Mouse (Mus musculus) C2C12 (cell line): ENCODE results near the gene B9d2.

Experiments
- CEBPB ChIP-seq: IDR thresholded peaks from one replicate; pipeline ENCODE4 v1.6.1; 2011; ENCODE audit warnings: low read depth, mild to moderate bottlenecking, control low read depth, moderate library complexity
- CTCF ChIP-seq: IDR thresholded peaks from one replicate; pipeline ENCODE4 v1.5.1; 2011; ENCODE audit not compliant: control insufficient read depth, insufficient read depth, insufficient read length
- MAX ChIP-seq: IDR thresholded peaks from one replicate; pipeline ENCODE4 v1.6.1; 2011; ENCODE audit warnings: mild to moderate bottlenecking, control low read depth
- MYOD1 ChIP-seq: IDR thresholded peaks from one replicate; pipeline ENCODE4 v1.6.1; 2011; ENCODE audit warnings: low read depth; ENCODE audit not compliant: control insufficient read depth, insufficient read length

DNA sequence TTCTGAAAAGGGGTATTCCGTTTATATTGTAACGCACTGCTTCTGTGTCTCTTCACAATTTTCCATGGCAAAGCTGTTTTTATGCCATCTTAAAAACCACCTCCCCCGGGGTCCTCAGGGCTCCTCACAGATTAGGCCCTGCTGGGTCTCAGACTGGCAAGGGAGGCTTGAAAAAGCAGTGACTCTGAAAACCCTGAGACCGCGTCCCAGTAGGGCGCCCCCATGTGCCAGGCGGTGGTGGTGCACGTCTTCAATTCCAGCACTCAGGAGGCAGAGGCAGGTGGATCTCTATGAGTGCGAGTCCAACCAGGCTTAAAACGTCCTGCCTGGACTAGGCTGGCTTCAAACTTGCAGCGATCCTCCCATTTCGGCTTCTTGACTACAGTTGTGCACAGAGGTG, 20.2 kb downstream of the B9d2 start:
- TF ChIP-seq MYOD1 (no peak), CTCF (no peak), MAX (no peak), CEBPB (no peak)
